Mouse (Mus musculus) intestine, embryonic 16.5 days (tissue): Measurements from ENCODE around the gene Fnip2. TPM values are rescaled to one million over a fixed set of nuclear protein-coding genes. Genes with fewer than 3 reads are reported as not detected.

ENCODE experiments used
- ATAC-seq: fragments of 200-750 bp; cut with Nextera tagmentation; 2 replicates; pipeline ENCODE4 v1.8.0; 2017; ENCODE audit warnings: moderate TSS enrichment, moderate library complexity
- H3K27ac ChIP-seq: fragments of 300-500 bp; sonication (generic); 2 replicates; pipeline ENCODE4 v1.5.1; 2014; ENCODE audit warnings: mild to moderate bottlenecking, low read length
- H3K27me3 ChIP-seq: fragments of 300-500 bp; sonication (generic); replicated peaks from 2 replicates; pipeline ENCODE4 v1.6.1; 2014; ENCODE audit warnings: low read length, control low read depth, mixed read lengths; ENCODE audit not compliant: control insufficient read depth, insufficient read depth
- H3K36me3 ChIP-seq: fragments of 300-500 bp; sonication (generic); 2 replicates; pipeline ENCODE4 v1.6.1; 2014; ENCODE audit warnings: low read length, control low read depth; ENCODE audit not compliant: control insufficient read depth, insufficient read depth
- H3K4me1 ChIP-seq: fragments of 300-500 bp; sonication (generic); 2 replicates; pipeline ENCODE4 v1.6.1; 2014; ENCODE audit warnings: low read length, control low read depth, mixed read lengths; ENCODE audit not compliant: control insufficient read depth, insufficient read depth
- H3K4me2 ChIP-seq: fragments of 300-500 bp; sonication (generic); 2 replicates; pipeline ENCODE4 v1.6.1; 2014; ENCODE audit warnings: low read depth, low read length, control low read depth
- H3K4me3 ChIP-seq: fragments of 300-500 bp; sonication (generic); 2 replicates; pipeline ENCODE4 v1.5.1; 2014; ENCODE audit warnings: mild to moderate bottlenecking, low read length
- H3K9ac ChIP-seq: fragments of 300-500 bp; sonication (generic); 2 replicates; pipeline ENCODE4 v1.6.1; 2014; ENCODE audit warnings: low read depth, low read length
- H3K9me3 ChIP-seq: fragments of 300-500 bp; sonication (generic); 2 replicates; pipeline ENCODE4 v1.6.1; 2016; ENCODE audit warnings: low read length, control low read depth; ENCODE audit not compliant: control insufficient read depth
- WGBS: fragments of 180-500 bp; shearing (Covaris S2); extraction: QIAGEN DNeasy Blood & Tissue Kit; methylation state at CpG from one replicate; pipeline ENCODE4 v1.1.7; 2014; 5-methylcytosine and 5-hydroxymethylcytosine counted together
- polyA plus RNA-seq: library from polyadenylated mRNA; unstranded; fragments of >200 nt; fragmentation: Nextera tagmentation; extraction: Ambion mirVana; gene quantifications from 2 replicates; pipeline ENCODE4 v1.2.1, GENCODE M21; 2015

The Fnip2 gene
- 2.4 and 2.8 TPM in 2 replicates for polyA plus RNA-seq

DNA sequence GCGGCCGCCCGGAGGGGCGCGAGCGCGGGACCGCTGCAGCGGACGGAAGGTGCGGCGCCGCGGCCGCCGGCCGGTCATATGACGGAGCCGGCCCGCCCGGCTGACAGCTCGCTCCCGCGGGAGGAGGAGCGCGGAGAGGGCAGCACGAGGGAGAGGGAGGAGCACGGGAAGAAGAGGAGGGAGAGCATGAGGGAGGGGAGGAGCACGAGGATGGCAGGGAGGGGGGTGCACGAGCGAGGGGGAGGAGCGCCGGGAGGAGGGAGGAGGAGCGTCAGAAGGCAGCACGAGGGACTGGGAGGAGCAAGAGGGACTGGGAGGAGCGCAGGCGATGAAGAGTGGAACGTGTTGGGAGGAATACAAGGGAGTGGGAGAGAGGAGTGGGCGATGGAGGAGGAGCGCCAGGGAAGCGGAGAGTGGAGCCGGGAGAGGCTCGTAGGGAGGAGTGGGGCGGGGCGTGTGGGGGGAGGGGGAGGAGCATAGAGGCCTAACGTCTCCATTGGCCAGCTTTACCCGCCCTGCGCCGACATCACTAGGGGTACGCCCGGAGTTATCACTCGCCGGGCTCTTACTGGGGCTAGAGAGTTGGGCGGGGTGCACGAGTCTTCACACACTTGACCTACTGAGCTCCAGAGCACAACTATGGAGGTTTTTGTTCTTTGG is at the start of gene Fnip2:
Gene Fnip2 (minus strand): TSS at position 94 of the 660 bp plus-strand sequence.
- peak within 1 kb of the TSS; percentile 80 for H3K27ac ChIP-seq
- peaks cover 11% of the 10 kb centered on the region; the same call in 1 of the 2 replicates for H3K4me1 ChIP-seq
- no peaks in the 10 kb centered on the region for H3K27me3 ChIP-seq
- ATAC-seq: peak; percentile 97
- no peaks in the 10 kb centered on the region for H3K9me3 ChIP-seq
- under 1% methylated on average over 55 of the region's 55 CpGs for WGBS
- peak within 1 kb of the TSS; percentile 96 for H3K4me2 ChIP-seq
- H3K9ac ChIP-seq: peak within 1 kb of the TSS; percentile 86
- no peaks in the 10 kb centered on the region for H3K36me3 ChIP-seq
- H3K4me3 ChIP-seq: peak within 1 kb of the TSS; percentile 89

GRCm38 (mm10) chr3:79609886-79610285 is 42.3 kb upstream of the Fnip2 start:
- Histone ChIP-seq H3K4me3 (no peak overlapping the region), H3K27ac (no peak overlapping the region), H3K4me1 (no peaks in the 10 kb centered on the region), H3K9ac (no peak overlapping the region), H3K27me3 (no peaks in the 10 kb centered on the region), H3K9me3 (no peaks in the 10 kb centered on the region), H3K4me2 (no peak overlapping the region), H3K36me3 (peaks cover 12% of the 10 kb centered on the region)
- WGBS: 83% methylated on average over 2 of the region's 2 CpGs
- no peak for ATAC-seq

DNA sequence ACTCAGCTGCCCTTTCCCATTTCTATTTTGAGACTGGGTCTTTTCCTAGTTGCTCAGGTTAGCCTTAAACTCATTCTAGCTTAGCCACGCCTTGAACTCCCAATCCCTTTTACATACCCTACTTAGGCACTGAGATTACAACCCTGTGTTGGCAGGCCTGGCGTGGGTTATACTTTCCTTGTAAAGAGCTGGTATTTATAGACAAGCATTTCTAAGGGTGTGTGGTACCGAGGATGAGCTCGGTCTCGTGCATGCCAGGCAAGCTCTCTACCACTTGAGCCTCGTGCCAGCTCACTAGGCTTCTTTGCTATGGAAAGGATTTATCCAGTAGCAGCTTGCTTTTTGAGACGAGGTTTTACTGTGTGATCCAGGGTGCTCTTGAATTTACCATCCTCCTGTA is 27.9 kb upstream of the Fnip2 start:
- Histone ChIP-seq H3K4me1 (0 out of 2 replicates have a peak, but pooled peaks cover 3% of the 10 kb centered on the region), H3K27ac (no peak overlapping the region), H3K36me3 (peaks cover 7% of the 10 kb centered on the region), H3K9me3 (no peaks in the 10 kb centered on the region), H3K4me3 (no peak overlapping the region), H3K4me2 (no peak overlapping the region), H3K9ac (no peak overlapping the region), H3K27me3 (no peaks in the 10 kb centered on the region)
- no peak for ATAC-seq
- WGBS: 92% methylated on average over 7 of the region's 7 CpGs

DNA sequence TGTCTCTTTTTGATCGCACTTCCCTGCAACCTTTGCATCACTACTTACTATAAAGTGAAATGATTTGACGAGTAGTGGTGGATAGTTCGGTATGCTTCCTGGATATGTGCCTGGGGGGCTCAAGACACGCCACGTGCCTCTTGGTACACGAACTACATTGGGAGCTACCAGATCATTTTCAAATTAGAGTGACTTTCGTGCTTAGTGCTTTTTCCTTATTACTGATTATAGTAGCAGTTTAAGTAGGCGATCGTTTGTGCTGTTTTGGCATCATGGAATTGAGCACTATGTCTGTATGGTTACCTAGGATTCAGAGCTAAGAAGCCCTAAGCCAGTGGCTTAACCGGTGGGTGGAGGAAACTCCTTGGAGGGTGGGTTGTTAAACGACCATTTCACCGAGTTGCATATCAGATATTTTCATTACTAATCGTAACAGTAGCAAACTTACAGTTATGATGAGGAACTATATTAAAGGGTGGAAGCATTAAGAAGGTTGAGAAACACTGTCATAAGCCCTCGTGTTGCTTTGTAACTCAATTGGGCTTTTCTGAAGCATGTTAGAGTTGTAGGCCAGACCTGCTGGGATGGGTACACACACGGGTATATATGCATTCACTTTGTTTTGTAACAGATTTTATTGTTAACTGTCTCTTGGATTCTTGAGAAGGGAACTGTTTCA is 24.3 kb upstream of the Fnip2 start:
- H3K9me3 ChIP-seq: no peaks in the 10 kb centered on the region
- H3K9ac ChIP-seq: peak overlapping the region; percentile 90
- 3% methylated on average over 15 of the region's 15 CpGs for WGBS
- 0 out of 2 replicates have a peak, but pooled peaks cover 3% of the 10 kb centered on the region for H3K4me1 ChIP-seq
- peak overlapping the region; percentile 78 for H3K4me3 ChIP-seq
- peak overlapping the region; percentile 83 for H3K27ac ChIP-seq
- peaks cover 4% of the 10 kb centered on the region; the same call in 1 of the 2 replicates for H3K36me3 ChIP-seq
- ATAC-seq: peak; percentile 20
- no peaks in the 10 kb centered on the region for H3K27me3 ChIP-seq
- H3K4me2 ChIP-seq: peak overlapping the region; percentile 80

- H3K9me3 ChIP-seq: no peaks in the 10 kb centered on the region
- ATAC-seq: peak; percentile 90
- 0 out of 2 replicates have a peak, but pooled peaks cover 3% of the 10 kb centered on the region for H3K4me1 ChIP-seq
Measured at GRCm38 (mm10) chr3:79590863-79591792, 23.5 kb upstream of the Fnip2 start, which contains the start of gene Ppid. Ppid (plus strand) TSS chr3:79591342.

DNA sequence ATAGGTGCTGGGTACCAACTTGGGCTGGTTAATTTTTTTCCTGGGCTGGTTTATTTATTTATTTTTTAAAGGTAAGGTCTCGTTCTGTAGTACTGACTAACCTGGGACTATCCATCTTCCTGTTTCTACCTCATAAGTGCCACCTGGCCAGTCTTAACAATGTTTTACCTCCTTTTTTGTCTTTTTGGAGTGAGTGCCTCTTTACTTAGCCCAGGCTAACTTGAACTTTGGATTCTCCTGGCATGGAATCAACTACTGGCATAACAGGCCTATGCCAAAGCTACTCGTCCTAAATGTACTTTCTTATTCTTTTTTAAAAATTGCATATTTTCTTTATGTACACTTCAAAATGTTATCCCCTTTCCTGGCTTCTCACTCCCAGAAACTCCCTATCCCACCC is 22.1 kb upstream of the Fnip2 start:
- ATAC-seq: no peak
- 0 out of 2 replicates have a peak, but pooled peaks cover 3% of the 10 kb centered on the region for H3K4me1 ChIP-seq
- 72% methylated on average over 2 of the region's 2 CpGs for WGBS

More at GRCm38 (mm10) chr3:79590863-79591792, 23.5 kb upstream of the Fnip2 start, which contains the start of gene Ppid:
- Histone ChIP-seq H3K27me3 (no peaks in the 10 kb centered on the region), H3K27ac (peak within 1 kb of the TSS; percentile 83), H3K4me2 (peak within 1 kb of the TSS; percentile 80), H3K36me3 (peaks cover 4% of the 10 kb centered on the region; the same call in 1 of the 2 replicates), H3K4me3 (peak within 1 kb of the TSS; percentile 78), H3K9ac (peak within 1 kb of the TSS; percentile 90)
- WGBS: 3% methylated on average over 63 of the region's 63 CpGs

DNA sequence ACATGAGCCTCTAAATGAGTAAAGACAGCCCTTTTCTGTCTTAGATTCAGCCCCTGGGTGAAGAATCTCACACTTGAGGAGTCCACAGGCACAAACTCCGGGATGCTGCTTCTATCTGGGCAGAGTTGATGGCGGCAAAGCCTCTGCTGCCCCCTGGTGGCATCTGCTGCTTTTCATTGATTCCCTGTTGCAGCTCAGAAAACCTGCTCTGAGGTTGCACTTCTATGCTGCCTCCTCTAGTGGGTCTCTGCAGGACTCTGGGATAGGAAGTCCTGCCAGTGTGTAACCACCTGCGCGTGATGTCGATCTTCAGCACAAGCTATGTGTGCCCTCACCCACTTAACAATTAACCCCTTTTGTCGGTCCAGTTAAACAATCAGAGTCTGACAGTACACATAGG is 19.2 kb upstream of the Fnip2 start:
- no peaks in the 10 kb centered on the region for H3K27me3 ChIP-seq
- H3K4me1 ChIP-seq: no peaks in the 10 kb centered on the region
- WGBS: 5% methylated on average over 6 of the region's 6 CpGs
- no peaks in the 10 kb centered on the region for H3K9me3 ChIP-seq
- peak; percentile 74 for ATAC-seq
- H3K4me2 ChIP-seq: 0 out of 2 replicates have a peak overlapping the region, but pooled peaks have one; percentile 24
- H3K9ac ChIP-seq: no peak overlapping the region
- no peaks in the 10 kb centered on the region for H3K36me3 ChIP-seq
- no peak overlapping the region for H3K4me3 ChIP-seq
- H3K27ac ChIP-seq: no peak overlapping the region

More for the DNA sequence above, 22.1 kb upstream of the Fnip2 start:
- H3K27ac ChIP-seq: no peak overlapping the region
- H3K36me3 ChIP-seq: no peaks in the 10 kb centered on the region
- no peaks in the 10 kb centered on the region for H3K9me3 ChIP-seq
- H3K4me3 ChIP-seq: no peak overlapping the region
- no peak overlapping the region for H3K9ac ChIP-seq
- no peak overlapping the region for H3K4me2 ChIP-seq
- H3K27me3 ChIP-seq: no peaks in the 10 kb centered on the region

DNA sequence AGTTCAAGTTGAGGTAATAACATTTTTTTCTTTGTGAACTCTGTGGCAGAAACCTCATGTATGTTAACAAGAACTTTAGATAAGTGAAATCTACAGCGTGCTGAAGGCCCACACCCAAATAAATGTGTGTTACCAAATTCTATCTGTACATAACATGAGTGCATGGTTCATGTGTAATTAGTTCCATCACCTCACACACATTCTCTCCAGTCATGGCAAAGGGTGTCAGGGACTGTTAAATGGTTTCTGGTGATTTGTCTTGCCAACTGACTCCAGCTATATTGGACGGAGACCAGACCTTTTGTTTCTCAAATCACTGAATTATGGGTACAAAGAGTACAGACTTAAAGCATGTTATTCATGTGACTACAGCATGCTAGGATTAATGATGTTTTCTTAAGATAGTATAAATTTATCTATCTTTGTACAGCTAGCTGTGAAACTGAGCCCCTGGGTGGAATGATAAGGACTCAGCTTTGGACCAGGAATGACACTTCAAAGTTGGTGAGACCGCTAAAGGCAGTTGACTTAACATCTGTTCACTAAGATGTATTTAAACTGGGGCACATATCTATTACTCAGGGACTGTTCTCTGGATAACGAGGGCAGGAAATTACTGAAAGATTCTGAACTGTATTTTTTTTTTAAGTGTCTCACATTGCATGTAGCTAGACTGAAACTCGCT is 12.4 kb upstream of the Fnip2 start:
- Histone ChIP-seq H3K4me2 (no peak overlapping the region), H3K9me3 (no peaks in the 10 kb centered on the region), H3K4me3 (no peak overlapping the region), H3K27me3 (no peaks in the 10 kb centered on the region), H3K9ac (no peak overlapping the region), H3K4me1 (no peaks in the 10 kb centered on the region), H3K36me3 (no peaks in the 10 kb centered on the region), H3K27ac (no peak overlapping the region)
- ATAC-seq: peak; percentile 49
- 57% methylated on average over 5 of the region's 5 CpGs for WGBS
